Mouse (Mus musculus) thymus, adult 2 months (tissue): ENCODE results near the gene Chd3. TPM values are rescaled to one million over a fixed set of nuclear protein-coding genes. Genes with fewer than 3 reads are reported as not detected.

Experiments used
- DNase-seq: peaks from one replicate; pipeline ENCODE4 v3.0.0; 2021
- H3K27ac ChIP-seq: fragments of 200-500 bp; 2 replicates; pipeline ENCODE4 v1.5.1; 2012; ENCODE audit warnings: low read length, control low read depth; ENCODE audit not compliant: control insufficient read depth, insufficient read depth
- H3K27me3 ChIP-seq: fragments of 200-500 bp; 2 replicates; pipeline ENCODE4 v1.6.1; 2012; ENCODE audit warnings: mild to moderate bottlenecking, low read length, moderate library complexity, mixed read lengths; ENCODE audit not compliant: control insufficient read depth, insufficient read depth
- H3K36me3 ChIP-seq: fragments of 200-500 bp; 2 replicates; pipeline ENCODE4 v1.6.1; 2012; ENCODE audit warnings: mild to moderate bottlenecking, low read length, moderate library complexity; ENCODE audit not compliant: control insufficient read depth, insufficient read depth
- H3K4me1 ChIP-seq: fragments of 200-500 bp; replicated peaks from 2 replicates; pipeline ENCODE4 v1.6.1; 2012; ENCODE audit warnings: low read length; ENCODE audit not compliant: control insufficient read depth, insufficient read depth
- H3K4me3 ChIP-seq: fragments of 200-500 bp; 2 replicates; pipeline ENCODE4 v1.5.1; 2012; ENCODE audit warnings: mild to moderate bottlenecking, low read length, control low read depth, moderate library complexity; ENCODE audit not compliant: control insufficient read depth, insufficient read depth
- CTCF ChIP-seq: fragments of 200-500 bp; IDR thresholded peaks from 2 replicates; pipeline ENCODE4 v1.5.1; 2012; ENCODE audit warnings: mild to moderate bottlenecking, control low read depth, low read length, moderate library complexity, borderline replicate concordance; ENCODE audit not compliant: control insufficient read depth, poor library complexity, insufficient read depth; ENCODE audit errors: extremely low read depth
- POLR2A ChIP-seq: fragments of 200-500 bp; IDR thresholded peaks from 2 replicates; pipeline ENCODE4 v1.6.1; 2012; ENCODE audit warnings: mild to moderate bottlenecking, low read length, control low read depth, moderate library complexity; ENCODE audit not compliant: control insufficient read depth, poor library complexity, insufficient read depth; ENCODE audit errors: extremely low read depth
- WGBS: fragments of 180-500 bp; shearing (Covaris S2); methylation state at CpG from one replicate; pipeline ENCODE4 v1.1.7; 2018; 5-methylcytosine and 5-hydroxymethylcytosine counted together
- polyA plus RNA-seq: library from polyadenylated mRNA; depleted of rRNA; stranded (reverse); fragments of >200 nt; gene quantifications from 2 replicates; pipeline ENCODE4 v1.2.3, GENCODE M21; 2012

Gene Chd3
- polyA plus RNA-seq, 1 experiment: 280 TPM

GRCm38 (mm10) chr11:69386758-69387157 is 17.6 kb upstream of the Chd3 start:
- Histone ChIP-seq H3K4me1 (no peaks in the 10 kb centered on the region), H3K27ac (no peak overlapping the region), H3K27me3 (no peaks in the 10 kb centered on the region), H3K4me3 (no peak overlapping the region), H3K36me3 (no peaks in the 10 kb centered on the region)
- no peak for DNase-seq
- no peak for TF ChIP-seq CTCF
- TF ChIP-seq POLR2A: no peak
- WGBS: 90% methylated on average over 7 of the region's 7 CpGs

GRCm38 (mm10) chr11:69384979-69385378 is 15.8 kb upstream of the Chd3 start:
- no peaks in the 10 kb centered on the region for H3K36me3 ChIP-seq
- DNase-seq: no peak
- no peaks in the 10 kb centered on the region for H3K4me1 ChIP-seq
- 94% methylated on average over 6 of the region's 6 CpGs for WGBS
- H3K27ac ChIP-seq: no peak overlapping the region
- TF ChIP-seq CTCF (no peak), POLR2A (no peak)
- no peaks in the 10 kb centered on the region for H3K27me3 ChIP-seq
- no peak overlapping the region for H3K4me3 ChIP-seq

DNA sequence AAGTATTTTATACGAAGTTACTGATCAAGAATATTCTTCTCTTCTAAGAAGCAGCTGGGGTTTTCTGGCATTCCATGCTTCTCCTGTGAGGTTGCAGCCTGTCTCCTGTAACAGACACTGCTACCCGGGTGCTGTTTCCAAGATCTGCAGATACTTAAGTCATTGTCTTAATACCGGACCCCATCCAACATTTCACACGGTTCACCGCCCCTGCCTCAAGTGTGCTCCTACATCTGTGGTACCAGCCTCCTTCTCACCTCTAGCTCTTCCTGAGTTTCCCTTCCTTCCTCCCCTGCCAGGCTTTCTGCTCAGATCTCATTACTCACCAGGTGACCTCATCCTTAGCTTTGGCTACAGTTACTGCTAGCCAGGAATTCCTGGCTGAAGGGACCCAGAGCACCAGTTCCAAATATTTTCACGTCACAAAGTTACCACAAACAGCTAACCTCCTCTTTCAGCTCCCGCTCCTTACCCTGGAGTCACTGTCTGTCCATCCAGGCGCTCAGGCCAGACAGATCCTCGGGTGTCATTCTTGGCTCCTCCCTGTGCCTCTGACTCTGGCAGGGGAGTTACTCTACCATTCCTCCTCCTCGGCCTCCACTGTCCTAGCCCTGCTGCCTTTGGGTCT is 13.4 kb upstream of the Chd3 start:
- no peaks in the 10 kb centered on the region for H3K27me3 ChIP-seq
- 86% methylated on average over 10 of the region's 10 CpGs for WGBS
- DNase-seq: no peak
- H3K4me1 ChIP-seq: no peaks in the 10 kb centered on the region
- H3K36me3 ChIP-seq: no peaks in the 10 kb centered on the region
- TF ChIP-seq POLR2A: no peak
- TF ChIP-seq CTCF: no peak
- no peak overlapping the region for H3K27ac ChIP-seq
- no peak overlapping the region for H3K4me3 ChIP-seq

DNA sequence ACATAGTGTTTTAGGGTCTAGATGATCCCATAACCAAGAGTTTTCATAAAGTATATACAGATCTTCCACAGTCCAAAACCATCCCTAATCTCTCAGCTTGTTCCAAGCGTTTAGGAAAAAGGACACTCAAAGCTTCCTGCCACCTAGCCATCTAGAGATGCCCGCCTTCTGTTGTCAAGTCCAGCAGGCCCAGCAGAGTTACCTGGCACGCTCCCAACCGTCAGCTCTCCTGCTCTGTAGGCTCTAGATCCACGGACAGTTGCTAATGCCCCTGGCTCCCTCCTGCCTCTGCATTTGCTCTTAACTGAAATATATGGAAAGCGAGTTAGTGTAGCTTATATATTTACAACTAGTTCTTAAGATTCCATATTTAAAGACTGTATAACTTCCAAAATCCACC is 12.2 kb upstream of the Chd3 start:
- Histone ChIP-seq H3K4me3 (no peak overlapping the region), H3K36me3 (no peaks in the 10 kb centered on the region), H3K27ac (no peak overlapping the region), H3K27me3 (no peaks in the 10 kb centered on the region), H3K4me1 (no peaks in the 10 kb centered on the region)
- WGBS: 92% methylated on average over 6 of the region's 6 CpGs
- TF ChIP-seq POLR2A: no peak
- no peak for TF ChIP-seq CTCF
- DNase-seq: no peak

DNA sequence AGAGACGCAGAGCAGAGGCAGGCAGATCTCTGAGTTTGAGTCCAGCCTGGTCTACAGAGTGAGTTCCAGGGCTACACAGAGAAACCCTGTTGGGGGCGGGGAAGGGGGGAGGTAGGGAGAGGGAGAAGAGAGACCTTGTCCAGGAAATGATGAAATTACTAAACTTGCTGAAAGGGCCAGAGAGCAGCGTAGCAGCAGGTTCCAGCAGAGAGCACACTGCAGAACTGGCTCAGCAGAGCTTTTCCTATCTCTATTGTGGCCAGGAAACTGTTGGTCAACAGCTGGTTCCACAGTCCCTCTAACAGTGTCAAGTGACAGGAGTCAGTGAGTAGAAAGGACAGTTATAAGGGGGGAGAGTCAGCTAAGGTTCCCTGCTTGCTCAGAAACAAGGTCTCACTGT is 10.4 kb upstream of the Chd3 start:
- TF ChIP-seq CTCF (no peak), POLR2A (no peak)

DNA sequence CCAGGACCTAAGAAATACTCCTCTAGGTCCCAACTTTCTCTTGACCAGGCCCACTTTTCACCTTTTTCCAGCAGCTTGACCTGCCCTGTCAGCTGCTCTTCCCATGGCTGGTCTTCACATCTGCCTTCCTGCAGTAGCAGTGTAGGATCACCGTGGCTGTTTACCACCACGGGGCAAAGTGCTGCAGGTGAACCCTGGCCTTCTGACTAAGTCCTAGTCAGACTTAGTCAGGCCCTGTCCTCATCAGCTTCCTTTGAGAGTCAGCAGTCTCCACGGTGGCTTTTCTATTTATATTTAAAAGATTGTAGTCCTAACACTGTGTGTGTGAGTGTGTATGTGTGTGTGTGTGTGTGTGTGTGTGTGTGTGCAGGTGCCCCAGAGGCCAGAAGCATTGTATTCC is 8.6 kb upstream of the Chd3 start:
- 41% methylated on average over 3 of the region's 3 CpGs for WGBS
- Histone ChIP-seq H3K27ac (no peak overlapping the region), H3K36me3 (no peaks in the 10 kb centered on the region), H3K27me3 (no peaks in the 10 kb centered on the region), H3K4me1 (peaks cover 3% of the 10 kb centered on the region; the same call in 1 of the 2 replicates), H3K4me3 (no peak overlapping the region)
- no peak for DNase-seq
- TF ChIP-seq CTCF (no peak), POLR2A (no peak)

More for the DNA sequence above, 10.4 kb upstream of the Chd3 start:
- no peaks in the 10 kb centered on the region for H3K27me3 ChIP-seq
- no peak overlapping the region for H3K27ac ChIP-seq
- H3K4me3 ChIP-seq: no peak overlapping the region
- no peaks in the 10 kb centered on the region for H3K36me3 ChIP-seq
- DNase-seq: no peak
- WGBS: 86% methylated on average over 3 of the region's 3 CpGs
- H3K4me1 ChIP-seq: peaks cover 3% of the 10 kb centered on the region; the same call in 1 of the 2 replicates

DNA sequence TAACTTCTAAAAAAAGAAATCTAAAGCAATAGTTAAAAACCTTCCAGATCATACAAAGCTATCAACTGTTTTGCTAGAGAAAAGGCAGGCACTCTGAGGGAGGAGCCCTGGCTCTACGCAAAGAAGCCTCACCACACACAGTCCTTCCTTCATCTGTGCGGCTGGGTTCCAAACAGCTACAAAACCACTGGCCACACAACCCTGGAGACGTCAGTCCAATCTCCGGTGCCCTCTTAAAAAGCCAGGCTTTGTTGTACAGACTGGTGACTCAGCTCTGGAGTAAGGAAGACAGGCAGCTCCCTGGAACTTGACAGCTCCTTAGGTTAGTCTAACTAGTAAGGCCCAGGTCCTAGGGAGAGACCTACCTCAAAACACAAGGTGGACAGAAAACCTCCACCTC is 6.4 kb upstream of the Chd3 start:
- Histone ChIP-seq H3K27me3 (no peaks in the 10 kb centered on the region), H3K4me3 (no peak overlapping the region), H3K36me3 (no peaks in the 10 kb centered on the region), H3K27ac (no peak overlapping the region), H3K4me1 (peaks cover 16% of the 10 kb centered on the region)
- 44% methylated on average over 4 of the region's 4 CpGs for WGBS
- TF ChIP-seq CTCF: no peak
- TF ChIP-seq POLR2A: no peak
- no peak for DNase-seq
